Mouse (Mus musculus) spleen, embryonic (tissue): ENCODE measurements around the gene Rpap1.

ENCODE experiments used
- CTCF ChIA-PET: fragments of 350-600 bp; sonication (Branson Sonifier 250); formaldehyde crosslinking; loops from one replicate; lab custom pipeline; 2022; lab: Charles Lee

Rpap1 gene

GRCm38 (mm10) chr2:119787206-119787883, at the start of gene Rpap1:
Gene Rpap1 (minus strand): TSS chr2:119787537.
- CTCF ChIA-PET = interaction anchor here (0.6 kb wide), 1 partner anchor 1155 kb away, joined by 3 read pairs; no protein-coding TSS in a partner anchor

- CTCF ChIA-PET = no interaction called here
These were observed 46.9 kb upstream of the Rpap1 start for GRCm38 (mm10) chr2:119834231-119834630.

- CTCF ChIA-PET = no interaction called here
These were observed 43.2 kb upstream of the Rpap1 start for GRCm38 (mm10) chr2:119830579-119830978.

- CTCF ChIA-PET = no interaction called here
These were observed 33.8 kb upstream of the Rpap1 start for GRCm38 (mm10) chr2:119821136-119821535.

GRCm38 (mm10) chr2:119818668-119819272, 31.4 kb upstream of the Rpap1 start:
- CTCF ChIA-PET = interaction anchor here (0.6 kb wide), 1 partner anchor 29 kb away, joined by 3 read pairs; no protein-coding TSS in a partner anchor

GRCm38 (mm10) chr2:119817047-119817446, 29.7 kb upstream of the Rpap1 start:
- CTCF ChIA-PET = no interaction called here

- CTCF ChIA-PET = no interaction called here
These were observed 29.3 kb upstream of the Rpap1 start for GRCm38 (mm10) chr2:119816611-119817010.

- CTCF ChIA-PET = no interaction called here
These were observed 27.1 kb upstream of the Rpap1 start for GRCm38 (mm10) chr2:119814376-119814933.

- CTCF ChIA-PET = no interaction called here
These were observed 24.3 kb upstream of the Rpap1 start for GRCm38 (mm10) chr2:119811490-119812146.

- CTCF ChIA-PET = no interaction called here
These were observed 23.6 kb upstream of the Rpap1 start for GRCm38 (mm10) chr2:119810890-119811289.

GRCm38 (mm10) chr2:119808881-119809280, 21.5 kb upstream of the Rpap1 start:
- CTCF ChIA-PET = no interaction called here

GRCm38 (mm10) chr2:119808438-119808837, 21.1 kb upstream of the Rpap1 start:
- CTCF ChIA-PET = no interaction called here

- CTCF ChIA-PET = no interaction called here
These were observed 18.2 kb upstream of the Rpap1 start for GRCm38 (mm10) chr2:119805536-119805935.

- CTCF ChIA-PET = no interaction called here
These were observed 17.4 kb upstream of the Rpap1 start for GRCm38 (mm10) chr2:119804776-119805175.

GRCm38 (mm10) chr2:119804275-119804628, 16.9 kb upstream of the Rpap1 start:
- CTCF ChIA-PET = no interaction called here

GRCm38 (mm10) chr2:119803618-119804274, 16.4 kb upstream of the Rpap1 start:
- CTCF ChIA-PET = no interaction called here

GRCm38 (mm10) chr2:119802767-119803617, 15.7 kb upstream of the Rpap1 start:
- CTCF ChIA-PET = no interaction called here

- CTCF ChIA-PET = no interaction called here
These were observed 13.8 kb upstream of the Rpap1 start for GRCm38 (mm10) chr2:119800876-119801846.

- CTCF ChIA-PET = interaction anchor here (0.7 kb wide), 1 partner anchor 32 kb away, joined by 3 read pairs; no protein-coding TSS in a partner anchor
These were observed 12.7 kb upstream of the Rpap1 start for GRCm38 (mm10) chr2:119799961-119800550.
